ENCODE assay signal across 10 mouse cellular contexts in the genomic region with DNA sequence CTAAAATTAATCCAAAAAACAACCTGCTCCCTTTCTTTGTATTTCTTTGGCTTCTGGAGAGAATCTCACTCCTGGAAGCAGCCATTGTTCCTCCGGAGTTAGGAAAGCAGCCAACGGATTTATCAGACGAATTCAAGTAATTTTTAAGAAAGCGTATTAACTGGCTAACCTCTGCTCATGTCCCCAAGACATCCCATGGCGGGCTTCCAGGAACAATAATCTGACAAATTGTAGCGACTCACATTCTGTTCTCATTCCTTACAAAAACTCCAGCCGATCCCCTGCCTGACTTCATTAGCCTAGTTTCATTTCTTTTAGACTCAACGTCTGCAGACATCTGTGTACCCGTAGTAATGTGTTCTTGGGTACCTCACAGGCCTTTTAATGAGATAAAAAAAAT. TPM values are rescaled to one million over a fixed set of nuclear protein-coding genes. Genes with fewer than 3 reads are reported as not detected.
DNase-seq lines count a peak whose midpoint lies in the region; ATAC-seq and TF ChIP-seq lines count a peak whose summit lies in the region.
"Had no signal": no experiment of that assay in that cellular context is flagged by ENCODE, and none has a peak within 500 bp of the region (broad histone marks: within the 10 kb centered on the region; RNA-seq: fewer than 3 reads in every experiment).

No protein-coding gene starts in this region.

- intact Hi-C loops in gastrocnemius, adult 2 months (cut with DNase I): no loop called here
- intact Hi-C loops in heart, postnatal 36 days (cut with DNase I): loop anchor here (2.0 kb wide), 1 partner anchor 46 kb away; the partner anchor contains the start of gene A930033H14Rik

- no peak overlapping the region for H3K9ac ChIP-seq in liver, adult 2 months (ENCODE audit: low read depth, low read length)
- no peak overlapping the region for H3K9ac ChIP-seq in hindbrain, embryonic 13.5 days

- ATAC-seq in hindbrain, embryonic 13.5 days (ENCODE audit: low FRiP score): no peak

- peaks cover 11% of the 10 kb centered on the region; the same call in 1 of the 2 replicates for H3K36me3 ChIP-seq in liver, adult 2 months (ENCODE audit: control insufficient read depth, insufficient read depth, low read length)
- no peaks in the 10 kb centered on the region for H3K36me3 ChIP-seq in hindbrain, embryonic 13.5 days
- H3K36me3 ChIP-seq: G1E had no signal

- no peak overlapping the region for H3K4me2 ChIP-seq in hindbrain, embryonic 13.5 days

- no peak for TF ChIP-seq POLR2A in liver, adult 2 months (IDR thresholded peaks at IDR 0.05; ENCODE audit: extremely low read depth, insufficient read depth, low read length)

- TF ChIP-seq CTCF in liver, adult 2 months (IDR thresholded peaks at IDR 0.05; ENCODE audit: low read depth, low read length): no peak
- no peak for TF ChIP-seq CTCF in gastrocnemius, adult 2 months (IDR thresholded peaks at IDR 0.05)

- peaks cover 9% of the 10 kb centered on the region; the same call in 1 of the 2 replicates for H3K79me2 ChIP-seq in liver, adult 2 months (ENCODE audit: control insufficient read depth, insufficient read depth, low read length)

- no peaks in the 10 kb centered on the region for H3K27me3 ChIP-seq in liver, adult 2 months (ENCODE audit: control insufficient read depth, insufficient read depth, low read length)
- H3K27me3 ChIP-seq in hindbrain, embryonic 13.5 days: no peaks in the 10 kb centered on the region

- 59% methylated on average over 9 of the region's 9 CpGs for WGBS in liver, adult 2 months
- 72% methylated on average over 9 of the region's 9 CpGs for WGBS in hindbrain, embryonic 13.5 days

- H3K4me1 ChIP-seq in liver, adult 2 months (ENCODE audit: control insufficient read depth, insufficient read depth, low read length): peaks cover 11% of the 10 kb centered on the region
- peaks cover 17% of the 10 kb centered on the region for H3K4me1 ChIP-seq in hindbrain, embryonic 13.5 days (replicated peaks)

- H3K9me3 ChIP-seq in hindbrain, embryonic 13.5 days: no peaks in the 10 kb centered on the region

- peak; percentile 43 for DNase-seq in liver, adult 2 months (ENCODE audit: extremely low read depth, low read depth, low spot score)
- no peak for DNase-seq in liver
- DNase-seq in gastrocnemius, adult 2 months: peak; percentile 50
- DNase-seq in heart, postnatal 36 days: peak; percentile 54 to 60
- DNase-seq in lung, postnatal 25 days (ENCODE audit: low spot score): peak; percentile 48
- no peak for DNase-seq in right cerebral cortex, postnatal 14 days
- no peak for DNase-seq in B cell, adult 2 months
- DNase-seq: cerebellum, adult 9-11 months had no signal

- no peak overlapping the region for H3K4me3 ChIP-seq in liver, adult 2 months (ENCODE audit: insufficient read depth, low read depth, low read length)
- H3K4me3 ChIP-seq in gastrocnemius, adult 2 months: peak overlapping the region; percentile 28; the same call in 1 of the 2 replicates
- no peak overlapping the region for H3K4me3 ChIP-seq in hindbrain, embryonic 13.5 days

- H3K27ac ChIP-seq in liver, adult 2 months (replicated peaks; ENCODE audit: insufficient read depth, low read depth, low read length): peak overlapping the region; percentile 41; the same call in 1 of the 2 replicates
- H3K27ac ChIP-seq in gastrocnemius, adult 2 months: peak overlapping the region; percentile 76
- H3K27ac ChIP-seq in hindbrain, embryonic 13.5 days: no peak overlapping the region

RNA-seq across cellular contexts. Expression of gene A930033H14Rik, which starts 45.7 kb away (rescaled TPM):
- 4.6 and 5.9 TPM in 2 replicates for total RNA-seq in liver, adult 2 months (2014; rRNA removed)
- polyA plus RNA-seq in liver, adult 2 months (2012; rRNA removed): 0.26 and 0.50 TPM in 2 replicates
- 1 to 10 TPM; 3.4 to 5.1 TPM for total RNA-seq in gastrocnemius, adult 2 months (2021)
- 1 to 10 TPM; 1.1 to 3.2 TPM for total RNA-seq in heart, postnatal 36 days (2021)
- polyA plus RNA-seq in hindbrain, embryonic 13.5 days (2015; fragmentation: Nextera tagmentation; extraction: Ambion mirVana): 1.4 TPM in 2 replicates
- polyA plus RNA-seq: G1E had no signal

Comparison
In these comparisons a context has a peak if more than half of its experiments do, and no peak if none do; other contexts are left out.
1. DNase-seq: peak in liver, adult 2 months (single experiment), gastrocnemius, adult 2 months (single experiment), heart, postnatal 36 days (2 of 2) and lung, postnatal 25 days (single experiment); none in liver (single experiment), right cerebral cortex, postnatal 14 days (single experiment) and B cell, adult 2 months (0 of 2).